Mouse (Mus musculus) liver, embryonic 12.5 days (tissue): ENCODE measurements around the gene Igsf9. TPM values are rescaled to one million over a fixed set of nuclear protein-coding genes. Genes with fewer than 3 reads are reported as not detected.

ENCODE experiments used
- polyA plus RNA-seq: library from polyadenylated mRNA; unstranded; fragments of >200 nt; fragmentation: Nextera tagmentation; extraction: Ambion mirVana; gene quantifications from 2 replicates; pipeline ENCODE4 v1.2.1, GENCODE M21; 2016

Igsf9 gene
- polyA plus RNA-seq, 1 experiment from 2014 or later, result 3.9 TPM

Other genes starting within 250 kb of the Igsf9 start
- gene Atp1a4, start 223.4 kb upstream of the Igsf9 start, polyA plus RNA-seq, result not detected in 2 replicates
- gene Igsf8, start 220.1 kb upstream of the Igsf9 start, polyA plus RNA-seq, result 19.0 and 20.5 TPM in 2 replicates
- 0.24 and 0.36 TPM in 2 replicates for gene Atp1a2, start 183.7 kb upstream of the Igsf9 start, polyA plus RNA-seq
- gene Kcnj9, start 152.5 kb upstream of the Igsf9 start, polyA plus RNA-seq, result not detected in 2 replicates
- 0.02 and 0.07 TPM in 2 replicates for gene Kcnj10, start 140.6 kb upstream of the Igsf9 start, polyA plus RNA-seq
- 4.3 TPM in 2 replicates for gene Pigm, start 105.2 kb upstream of the Igsf9 start, polyA plus RNA-seq
- gene Slamf9, start 6.4 kb upstream of the Igsf9 start, polyA plus RNA-seq, result 1.1 and 1.3 TPM in 2 replicates
- 177 and 178 TPM in 2 replicates for gene Tagln2, start 18.3 kb downstream of the Igsf9 start, polyA plus RNA-seq
- gene Cfap45, start 39.0 kb downstream of the Igsf9 start, polyA plus RNA-seq, result 0.55 and 0.79 TPM in 2 replicates
- not detected in 2 replicates for gene Vsig8, start 74.2 kb downstream of the Igsf9 start, polyA plus RNA-seq
- not detected in 2 replicates for gene Slamf8, start 108.8 kb downstream of the Igsf9 start, polyA plus RNA-seq
- gene Fcrl6, start 120.8 kb downstream of the Igsf9 start, polyA plus RNA-seq, result not detected in 2 replicates
- 4.3 and 5.0 TPM in 2 replicates for gene Dusp23, start 151.2 kb downstream of the Igsf9 start, polyA plus RNA-seq
- 8.9 and 9.1 TPM in 2 replicates for gene Crp, start 216.3 kb downstream of the Igsf9 start, polyA plus RNA-seq